Mouse (Mus musculus) midbrain, embryonic 15.5 days (tissue): Measurements from ENCODE around the gene Slc2a1. TPM values are rescaled to one million over a fixed set of nuclear protein-coding genes. Genes with fewer than 3 reads are reported as not detected.

Experiments used
- microRNA counts: library from miRNA; unstranded; fragments of <30 nt; microRNA quantifications from one replicate; lab custom pipeline; 2016
- microRNA-seq: library from miRNA; unstranded; fragments of <30 nt; microRNA quantifications from one replicate; pipeline ENCODE4, GENCODE M21; 2016
- polyA plus RNA-seq: library from polyadenylated mRNA; unstranded; fragments of >200 nt; fragmentation: Nextera tagmentation; extraction: Ambion mirVana; gene quantifications from 2 replicates; pipeline ENCODE4 v1.2.1, GENCODE M21; 2015

Gene Slc2a1
- polyA plus RNA-seq, 1 experiment from 2014 or later = 96.1 TPM

MicroRNAs encoded within 50 kb of the gene (microRNA counts, 519-probe panel; counts per million panel counts)
- 1,798 counts per million, percentile 11 among the panel's probes with 10 or more counts for microRNA mmu-miR-1957 (lab: Ali Mortazavi, UCI)

Small RNA genes within 50 kb of the gene (microRNA-seq; reads per million reads assigned to microRNA genes)
- gene Mir1957a = not detected

Other genes starting within 250 kb of the Slc2a1 start
- gene Olfr1331, start 244.1 kb upstream of the Slc2a1 start, polyA plus RNA-seq = not detected in 2 replicates
- not detected in 2 replicates for gene Olfr1330, start 220.1 kb upstream of the Slc2a1 start, polyA plus RNA-seq
- gene Olfr1329, start 191.2 kb upstream of the Slc2a1 start, polyA plus RNA-seq = not detected in 2 replicates
- not detected in 2 replicates for gene Olfr1328, start 170.1 kb upstream of the Slc2a1 start, polyA plus RNA-seq
- not detected in 2 replicates for gene Lao1, start 147.1 kb upstream of the Slc2a1 start, polyA plus RNA-seq
- gene Zfp691, start 65.5 kb downstream of the Slc2a1 start, polyA plus RNA-seq = 7.1 and 7.7 TPM in 2 replicates
- gene Ermap, start 81.3 kb downstream of the Slc2a1 start, polyA plus RNA-seq = 1.3 and 1.4 TPM in 2 replicates
- 237 and 238 TPM in 2 replicates for gene Svbp, start 86.6 kb downstream of the Slc2a1 start, polyA plus RNA-seq
- gene Tmem269, start 109.5 kb downstream of the Slc2a1 start, polyA plus RNA-seq = 0.26 and 0.27 TPM in 2 replicates
- 26.8 and 31.0 TPM in 2 replicates for gene AU022252, start 124.0 kb downstream of the Slc2a1 start, polyA plus RNA-seq
- 10.2 and 11.1 TPM in 2 replicates for gene P3h1, start 124.2 kb downstream of the Slc2a1 start, polyA plus RNA-seq
- gene Cldn19, start 146.7 kb downstream of the Slc2a1 start, polyA plus RNA-seq = 0.63 and 0.89 TPM in 2 replicates
- 822 and 848 TPM in 2 replicates for gene Ybx1, start 185.9 kb downstream of the Slc2a1 start, polyA plus RNA-seq
- gene Ppih, start 211.8 kb downstream of the Slc2a1 start, polyA plus RNA-seq = 45.9 and 47.3 TPM in 2 replicates